Mouse (Mus musculus): Measurements from ENCODE around the gene Trappc2.

DNA sequence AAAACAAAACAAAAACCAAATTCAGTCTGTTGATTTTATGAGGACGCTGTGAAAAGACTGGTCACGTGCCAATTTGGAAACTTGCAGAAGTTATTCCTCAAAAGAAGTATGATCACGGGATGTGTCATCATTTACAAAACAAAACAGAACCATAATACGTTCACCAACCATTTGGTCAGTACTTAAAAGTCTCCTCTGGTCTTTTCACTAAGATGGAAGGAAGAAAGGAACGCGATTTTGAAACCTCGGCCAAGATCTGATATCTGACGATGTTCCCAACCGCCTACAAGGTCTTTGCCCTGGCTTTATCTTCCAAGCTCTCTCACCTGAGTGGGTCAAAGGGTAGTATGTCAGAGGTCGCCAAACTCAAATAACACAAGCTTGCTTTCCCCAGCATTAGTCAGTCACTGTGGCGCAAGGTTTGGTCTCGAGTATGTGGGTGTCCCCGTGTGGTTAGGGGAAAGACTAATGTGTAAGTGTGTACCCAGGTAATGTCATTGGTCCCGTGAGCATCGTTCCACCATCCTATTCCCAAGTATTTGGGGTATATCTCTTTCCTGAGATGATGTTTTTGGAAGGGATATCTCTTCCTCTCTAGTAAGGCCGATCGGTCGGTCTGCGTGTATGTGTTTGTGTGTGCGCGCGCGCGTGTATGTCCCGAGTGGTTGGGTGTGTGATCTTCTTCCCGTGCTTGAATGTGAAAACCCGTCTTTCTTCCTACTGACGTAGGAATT is 38.4 kb downstream of the Trappc2 start:
- TF ChIP-seq POLR2A (IDR thresholded peaks at IDR 0.05; ENCODE audit: borderline replicate concordance, extremely low read depth, insufficient read depth, insufficient read length, poor library complexity, severe bottlenecking) = no peak
- TF ChIP-seq CTCF (IDR thresholded peaks at IDR 0.05; ENCODE audit: borderline replicate concordance, extremely low read depth, insufficient read depth, insufficient read length) = no peak
